ENCODE assay signal across 23 mouse cellular contexts in genomic region chr5:53662413-53662812, GRCm38 (mm10). TPM values are rescaled to one million over a fixed set of nuclear protein-coding genes. Genes with fewer than 3 reads are reported as not detected.
DNase-seq lines count a peak whose midpoint lies in the region; ATAC-seq lines count a peak whose summit lies in the region.
"Had no signal": no experiment of that assay in that cellular context is flagged by ENCODE, and none has a peak within 500 bp of the region (broad histone marks: within the 10 kb centered on the region; RNA-seq: fewer than 3 reads in every experiment).

No protein-coding gene starts in this region.

- 0 out of 2 replicates have a peak, but pooled peaks cover 4% of the 10 kb centered on the region for H3K36me3 ChIP-seq in embryonic facial prominence, embryonic 10.5 days (replicated peaks)
- H3K36me3 ChIP-seq: hindbrain, embryonic 13.5 days had no signal

- 61% methylated on average over 1 of the region's 1 CpGs for WGBS in embryonic facial prominence, embryonic 10.5 days

- ATAC-seq in megakaryocyte, adult 5-6 weeks (ENCODE audit: poor library complexity, severe bottlenecking), result peak; percentile 62
- ATAC-seq: forebrain, embryonic 13.5 days; hindbrain, postnatal 0 days; Patski had no signal

- no peaks in the 10 kb centered on the region for H3K4me1 ChIP-seq in embryonic facial prominence, embryonic 10.5 days
- H3K4me1 ChIP-seq: embryonic facial prominence, embryonic 13.5 days; forebrain, embryonic 13.5 days; hindbrain, embryonic 13.5 days had no signal

- H3K9me3 ChIP-seq in embryonic facial prominence, embryonic 10.5 days, result no peaks in the 10 kb centered on the region
- H3K9me3 ChIP-seq: embryonic facial prominence, embryonic 13.5 days; forebrain, embryonic 13.5 days; hindbrain, embryonic 13.5 days had no signal

- DNase-seq in 416B (ENCODE audit: low read depth) (peak; percentile 21), R1 (ENCODE audit: low read depth, low spot score) (peak; percentile 58)
- DNase-seq in embryonic facial prominence, embryonic 10.5 days (ENCODE audit: low spot score), result peak; percentile 8
- no peak for DNase-seq in kidney, postnatal 4 days
- no peak for DNase-seq in embryo, embryonic 10.5 days (ENCODE audit: low spot score)
- DNase-seq in right cerebral cortex, postnatal 36 days (ENCODE audit: low spot score in 2 of 2), result no peak
- no peak for DNase-seq in heart, adult 9 months (ENCODE audit: low spot score in 2 of 2)
- DNase-seq: adrenal gland, postnatal 10 days; cerebellum, adult 11-12 months; cerebellum, adult 9-11 months; heart, postnatal 10 days; heart, postnatal 4 days; kidney, adult 11 months had no signal

- no peaks in the 10 kb centered on the region for H3K27me3 ChIP-seq in embryonic facial prominence, embryonic 10.5 days (replicated peaks; ENCODE audit: low read depth, poor library complexity, severe bottlenecking)
- H3K27me3 ChIP-seq: embryonic facial prominence, embryonic 13.5 days; forebrain, embryonic 13.5 days; hindbrain, embryonic 13.5 days; Patski had no signal

- no peak overlapping the region for H3K4me3 ChIP-seq in embryonic facial prominence, embryonic 10.5 days
- H3K4me3 ChIP-seq: embryonic facial prominence, embryonic 13.5 days; forebrain, embryonic 13.5 days; hindbrain, embryonic 13.5 days had no signal

- H3K27ac ChIP-seq in embryonic facial prominence, embryonic 10.5 days (replicated peaks), result no peak overlapping the region
- H3K27ac ChIP-seq: embryonic facial prominence, embryonic 13.5 days; forebrain, embryonic 13.5 days; hindbrain, embryonic 13.5 days; hindbrain, postnatal 0 days had no signal

RNA-seq across cellular contexts. Expression of gene Cckar, which starts 45.1 kb away (rescaled TPM):
- polyA plus RNA-seq in embryonic facial prominence, embryonic 10.5 days (2016; fragmentation: Nextera tagmentation; extraction: Ambion mirVana), result 0.45 TPM in 2 replicates
- not detected in 2 replicates for total RNA-seq in megakaryocyte, adult 5-6 weeks (2015)
- total RNA-seq in megakaryocyte, adult 5-6 weeks (2017), result not detected in 2 replicates
- total RNA-seq: gastrocnemius, adult 8-10 months; gastrocnemius, postnatal 4 days; heart, adult 8-10 months; heart, postnatal 10 days had no signal
- polyA plus RNA-seq: C2C12, Patski had no signal

Comparison
In these comparisons a context has a peak if more than half of its experiments do, and no peak if none do; other contexts are left out.
1. DNase-seq: peak in 416B (single experiment), R1 (single experiment) and embryonic facial prominence, embryonic 10.5 days (single experiment); none in kidney, postnatal 4 days (0 of 2), embryo, embryonic 10.5 days (single experiment), right cerebral cortex, postnatal 36 days (0 of 2) and heart, adult 9 months (0 of 2).